Mouse (Mus musculus): ENCODE results near the gene Gtf2h1. TPM values are rescaled to one million over a fixed set of nuclear protein-coding genes. Genes with fewer than 3 reads are reported as not detected.

Gene Gtf2h1
- total RNA-seq, 4 experiments from 2014 or later: 32.0 to 41.3 (median 39.0) TPM

DNA sequence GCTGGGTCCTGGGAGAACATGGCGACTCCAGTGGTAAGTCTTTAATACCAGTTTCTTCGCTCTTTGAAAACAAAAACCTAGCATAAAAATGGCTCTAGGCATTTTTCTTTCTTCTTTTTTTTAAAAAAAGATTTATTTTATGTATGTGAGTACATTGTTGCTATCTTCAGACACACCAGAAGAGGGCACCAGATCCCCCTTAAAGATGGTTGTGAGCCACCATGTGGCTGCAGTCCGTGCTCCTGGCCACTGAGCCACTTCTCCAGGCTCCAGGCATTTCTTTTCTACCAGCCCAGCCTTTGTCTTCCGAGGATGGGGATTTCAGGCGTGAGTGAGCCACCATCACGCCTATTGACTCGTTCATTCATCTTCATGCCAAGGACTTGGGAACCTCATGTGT, 55.1 kb downstream of the Gtf2h1 start:
- no peak for DNase-seq

DNA sequence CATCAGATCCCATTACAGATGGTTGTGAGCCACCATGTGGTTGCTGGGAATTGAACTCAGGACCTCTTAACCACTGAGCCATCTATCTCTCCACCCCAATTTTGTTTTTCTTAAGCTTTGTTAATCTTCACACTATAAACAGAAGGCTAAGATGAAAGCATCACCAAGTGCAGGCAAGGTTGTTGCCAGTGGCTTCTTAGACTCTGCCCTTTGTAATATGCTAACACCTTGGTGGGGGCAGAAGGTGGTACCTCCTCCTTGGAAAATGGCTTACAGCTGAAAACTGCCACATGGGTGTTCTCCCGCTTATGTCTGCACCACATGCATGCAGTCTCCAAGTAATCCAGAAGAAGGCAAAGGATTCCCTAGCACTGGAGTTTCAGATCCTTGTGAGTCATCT, 56.8 kb downstream of the Gtf2h1 start:
- no peak for DNase-seq

DNA sequence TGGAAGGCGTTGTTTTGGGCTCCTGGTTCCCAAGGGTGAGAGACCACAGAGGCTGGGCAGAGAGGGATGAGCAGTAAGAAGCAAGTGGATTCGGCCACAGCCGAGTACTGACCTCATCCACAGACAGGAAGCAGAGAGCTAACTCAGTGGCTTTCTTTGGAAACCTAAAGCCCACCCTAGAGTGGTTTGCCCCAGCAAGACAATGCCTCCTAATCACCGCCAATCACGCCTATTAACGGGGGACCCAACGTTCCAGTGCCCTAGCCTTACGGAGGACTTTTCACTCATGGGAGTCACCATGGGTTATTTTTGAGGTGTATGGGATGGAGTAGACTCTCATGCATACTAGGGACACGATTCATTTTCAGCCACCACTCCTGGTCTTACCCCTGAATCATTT, 57.5 kb downstream of the Gtf2h1 start:
- no peak for DNase-seq

GRCm38 (mm10) chr7:46855866-46856560, 60.1 kb downstream of the Gtf2h1 start:
- no peak for DNase-seq

- DNase-seq: no peak
Measured at GRCm38 (mm10) chr7:46857436-46857835, 61.5 kb downstream of the Gtf2h1 start.

- DNase-seq: no peak
Measured at GRCm38 (mm10) chr7:46859031-46859430, 63.1 kb downstream of the Gtf2h1 start.

- DNase-seq: no peak
Measured at GRCm38 (mm10) chr7:46860996-46861395, 65.1 kb downstream of the Gtf2h1 start, which contains the start of gene Ldhc. Ldhc (plus strand) TSS chr7:46861203.

GRCm38 (mm10) chr7:46871988-46872387, 76.1 kb downstream of the Gtf2h1 start:
- DNase-seq: no peak

Other genes starting within 250 kb of the Gtf2h1 start
- gene Sergef, start 156.3 kb upstream of the Gtf2h1 start, total RNA-seq (2022): 10 to 100 TPM; 29.2 to 47.3 (median 37.2) TPM
- not detected for gene Tph1, start 123.6 kb upstream of the Gtf2h1 start, total RNA-seq (2022)
- gene Saal1, start 85.4 kb upstream of the Gtf2h1 start, total RNA-seq (2022): 10 to 100 TPM in 2 of 4 experiments, 1 to 10 TPM in 2; 6.4 to 12.4 (median 10.2) TPM
- 1 to 10 TPM; 1.1 to 7.4 (median 4.6) TPM for gene Saa3, start 80.4 kb upstream of the Gtf2h1 start, total RNA-seq (2022)
- not detected for gene Saa4, start 63.5 kb upstream of the Gtf2h1 start, total RNA-seq (2022)
- not detected for gene Saa1, start 53.1 kb upstream of the Gtf2h1 start, total RNA-seq (2022)
- not detected for gene Saa2, start 44.3 kb upstream of the Gtf2h1 start, total RNA-seq (2022)
- gene Hps5, start within 50 bp of the Gtf2h1 start, total RNA-seq (2022): 10 to 100 TPM; 26.4 to 40.6 (median 34.7) TPM
- 100 to 1,000 TPM; 146 to 275 (median 231) TPM for gene Ldha, start 45.4 kb downstream of the Gtf2h1 start, total RNA-seq (2022)
- gene Ldhc, start 65.1 kb downstream of the Gtf2h1 start, total RNA-seq (2022): not detected
- gene Tsg101, start 123.9 kb downstream of the Gtf2h1 start, total RNA-seq (2022): 10 to 100 TPM; 72.4 to 91.6 (median 78.7) TPM
- gene Uevld, start 162.4 kb downstream of the Gtf2h1 start, total RNA-seq (2022): 10 to 100 TPM; 17.6 to 23.9 (median 21.9) TPM
- not detected for gene Gm9999, start 187.5 kb downstream of the Gtf2h1 start, total RNA-seq (2022)
- 10 to 100 TPM; 17.3 to 19.7 (median 18.9) TPM for gene Spty2d1, start 212.3 kb downstream of the Gtf2h1 start, total RNA-seq (2022)